Mouse (Mus musculus) thymus, adult 2 months (tissue): Measurements from ENCODE around the gene Gm45234.

ENCODE experiments used
- CTCF ChIP-seq: fragments of 200-500 bp; IDR thresholded peaks from 2 replicates; pipeline ENCODE4 v1.5.1; 2012; ENCODE audit warnings: mild to moderate bottlenecking, control low read depth, low read length, moderate library complexity, borderline replicate concordance; ENCODE audit not compliant: control insufficient read depth, poor library complexity, insufficient read depth; ENCODE audit errors: extremely low read depth
- POLR2A ChIP-seq: fragments of 200-500 bp; IDR thresholded peaks from 2 replicates; pipeline ENCODE4 v1.6.1; 2012; ENCODE audit warnings: mild to moderate bottlenecking, low read length, control low read depth, moderate library complexity; ENCODE audit not compliant: control insufficient read depth, poor library complexity, insufficient read depth; ENCODE audit errors: extremely low read depth

DNA sequence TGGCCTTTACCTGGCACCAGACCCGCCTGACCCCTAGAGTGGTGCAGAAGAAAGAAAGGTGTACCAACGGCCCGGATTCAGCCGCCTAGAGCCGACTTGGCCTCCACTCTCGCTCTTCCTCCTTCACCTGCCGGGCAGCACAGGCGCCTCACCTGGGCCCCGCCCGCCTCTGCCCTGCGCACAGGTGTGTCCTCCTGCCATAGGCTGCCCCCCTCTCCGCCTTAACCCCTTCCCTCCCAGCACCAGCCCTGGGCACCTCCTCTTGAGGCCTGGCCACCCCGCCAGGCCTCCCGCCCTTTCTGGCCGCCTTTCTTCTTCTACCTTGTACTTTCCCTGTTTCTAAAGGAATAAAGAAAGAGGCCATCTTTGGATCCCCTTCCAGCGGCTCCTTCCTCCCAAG lies 37.1 kb downstream of the Gm45234 start:
- no peak for TF ChIP-seq POLR2A
- no peak for TF ChIP-seq CTCF
